ENCODE assay signal across 8 mouse cellular contexts in the genomic region with DNA sequence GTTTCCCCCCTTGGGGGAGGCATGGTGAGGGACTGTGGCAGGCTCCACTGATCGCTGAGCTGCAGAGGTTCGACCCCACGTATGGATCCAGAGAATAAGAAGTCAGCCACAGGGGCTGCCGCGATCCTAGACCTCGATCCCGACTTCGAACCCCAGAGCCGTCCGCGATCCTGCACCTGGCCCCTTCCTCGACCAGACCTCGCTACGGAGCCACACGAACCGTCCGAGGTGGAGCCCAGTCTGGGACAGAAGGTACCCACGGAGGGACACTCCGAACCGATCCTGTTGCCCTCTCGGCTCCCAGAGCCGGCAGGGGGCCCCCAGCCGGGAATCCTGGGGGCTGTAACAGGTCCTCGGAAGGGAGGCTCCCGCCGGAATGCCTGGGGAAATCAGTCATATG. TPM values are rescaled to one million over a fixed set of nuclear protein-coding genes. Genes with fewer than 3 reads are reported as not detected.
DNase-seq lines count a peak whose midpoint lies in the region; ATAC-seq and TF ChIP-seq lines count a peak whose summit lies in the region.

No protein-coding gene starts in this region.

- H3K27ac ChIP-seq in heart, embryonic 10.5 days = peak overlapping the region; percentile 86
- H3K27ac ChIP-seq in forebrain, embryonic 12.5 days = no peak overlapping the region
- H3K27ac ChIP-seq in limb, embryonic 10.5 days = peak overlapping the region; percentile 89

- H3K4me1 ChIP-seq in heart, embryonic 10.5 days = peaks cover 9% of the 10 kb centered on the region; the same call in 1 of the 2 replicates
- peaks cover 9% of the 10 kb centered on the region for H3K4me1 ChIP-seq in forebrain, embryonic 12.5 days
- H3K4me1 ChIP-seq in limb, embryonic 10.5 days = peaks cover 12% of the 10 kb centered on the region

- 16% methylated on average over 26 of the region's 26 CpGs for WGBS in heart, embryonic 10.5 days
- 20% methylated on average over 26 of the region's 26 CpGs for WGBS in forebrain, embryonic 12.5 days
- 10% methylated on average over 26 of the region's 26 CpGs for WGBS in limb, embryonic 10.5 days

- H3K4me3 ChIP-seq in heart, embryonic 10.5 days = peak overlapping the region; percentile 66
- H3K4me3 ChIP-seq in forebrain, embryonic 12.5 days (replicated peaks) = peak overlapping the region; percentile 51
- peak overlapping the region; percentile 66 for H3K4me3 ChIP-seq in limb, embryonic 10.5 days
- H3K4me3 ChIP-seq in myocyte = peak overlapping the region; percentile 55

- H3K4me2 ChIP-seq in forebrain, embryonic 12.5 days = peak overlapping the region; percentile 69
- peak overlapping the region; percentile 74 for H3K4me2 ChIP-seq in myocyte (ENCODE audit: low read depth)

- H3K9me3 ChIP-seq in heart, embryonic 10.5 days = no peaks in the 10 kb centered on the region
- H3K9me3 ChIP-seq in forebrain, embryonic 12.5 days = no peaks in the 10 kb centered on the region
- H3K9me3 ChIP-seq in limb, embryonic 10.5 days (replicated peaks) = no peaks in the 10 kb centered on the region

- peaks cover 9% of the 10 kb centered on the region; the same call in 1 of the 2 replicates for H3K27me3 ChIP-seq in heart, embryonic 10.5 days (ENCODE audit: insufficient read depth, poor library complexity, severe bottlenecking)
- H3K27me3 ChIP-seq in forebrain, embryonic 12.5 days = peaks cover 8% of the 10 kb centered on the region; the same call in 1 of the 2 replicates
- H3K27me3 ChIP-seq in limb, embryonic 10.5 days (ENCODE audit: low read depth, poor library complexity, severe bottlenecking) = peaks cover 66% of the 10 kb centered on the region
- no peaks in the 10 kb centered on the region for H3K27me3 ChIP-seq in myocyte (ENCODE audit: control insufficient read depth, insufficient read depth, insufficient read length)

- H3K79me2 ChIP-seq in myocyte (ENCODE audit: control insufficient read depth, insufficient read depth) = no peaks in the 10 kb centered on the region

- peak overlapping the region; percentile 61 for H3K9ac ChIP-seq in forebrain, embryonic 12.5 days

- peak; percentile 74 for DNase-seq in heart, embryonic 10.5 days (ENCODE audit: low spot score)
- no peak for DNase-seq in heart, adult 8-10 months (ENCODE audit: low spot score)
- DNase-seq in Muller cell, postnatal 12 days (ENCODE audit: inconsistent ontology term) = peak; percentile 16
- no peak for DNase-seq in limb, embryonic 10.5 days (ENCODE audit: low spot score)
- no peak for DNase-seq in urinary bladder, postnatal 25 days (ENCODE audit: low spot score)
- DNase-seq in cerebellum, adult 11 months = no peak

- no peak for TF ChIP-seq POLR2A in myocyte (IDR thresholded peaks at IDR 0.05; ENCODE audit: insufficient read length, low read depth)

- ATAC-seq in forebrain, embryonic 12.5 days (ENCODE audit: low FRiP score) = peak; percentile 33; the same call in 1 of the 2 replicates

- peaks cover 8% of the 10 kb centered on the region for H3K36me3 ChIP-seq in heart, embryonic 10.5 days
- 0 out of 2 replicates have a peak, but pooled peaks cover 5% of the 10 kb centered on the region for H3K36me3 ChIP-seq in forebrain, embryonic 12.5 days (replicated peaks)
- peaks cover 20% of the 10 kb centered on the region for H3K36me3 ChIP-seq in limb, embryonic 10.5 days
- no peaks in the 10 kb centered on the region for H3K36me3 ChIP-seq in myocyte (ENCODE audit: control insufficient read depth, insufficient read depth)

- no peak overlapping the region for H3ac ChIP-seq in myocyte (ENCODE audit: control insufficient read depth, insufficient read length)

TF ChIP-seq in myocyte, 11 proteins besides CTCF, POLR2A, EP300 and RAD21:
- TF ChIP-seq TCF12 (IDR thresholded peaks at IDR 0.05; ENCODE audit: insufficient read depth, poor library complexity, severe bottlenecking) = no peak
- no peak for TF ChIP-seq E2F4 (IDR thresholded peaks at IDR 0.05; ENCODE audit: insufficient read depth)
- no peak for TF ChIP-seq MAX (IDR thresholded peaks at IDR 0.05; ENCODE audit: low read depth)
- TF ChIP-seq TCF3 (IDR thresholded peaks at IDR 0.05; ENCODE audit: insufficient read length, low read depth) = no peak
- TF ChIP-seq MYOG (IDR thresholded peaks at IDR 0.05; ENCODE audit: control insufficient read depth in 1 of 3, insufficient read depth in 1 of 3, insufficient read length in 2 of 3, low read depth in 2 of 3) = no peak
- no peak for TF ChIP-seq SRF (IDR thresholded peaks at IDR 0.05; ENCODE audit: control insufficient read depth, insufficient read length, low read depth)
- no peak for TF ChIP-seq POLR2AphosphoS2 (IDR thresholded peaks at IDR 0.05; ENCODE audit: insufficient read length, low read depth)
- TF ChIP-seq USF1 (IDR thresholded peaks at IDR 0.05; ENCODE audit: low read depth) = no peak
- no peak for TF ChIP-seq MYOD1 (IDR thresholded peaks at IDR 0.05; ENCODE audit: control insufficient read depth in 1 of 3, insufficient read length in 2 of 3, low read depth in 2 of 3)
- TF ChIP-seq CEBPB (IDR thresholded peaks at IDR 0.05; ENCODE audit: insufficient read depth, poor library complexity, severe bottlenecking) = no peak
- no peak for TF ChIP-seq REST (IDR thresholded peaks at IDR 0.05; ENCODE audit: insufficient read depth, insufficient read length)

RNA-seq across cellular contexts. Expression of a gene that starts 0.4 kb away (rescaled TPM):
- 2.4 and 2.6 TPM in 2 replicates for polyA plus RNA-seq in heart, embryonic 10.5 days (2016; fragmentation: Nextera tagmentation; extraction: Ambion mirVana)
- 10 to 100 TPM; 59.7 to 68.9 (median 64.1) TPM for total RNA-seq in heart, adult 8-10 months (2022)
- 1.3 and 1.9 TPM in 2 replicates for polyA plus RNA-seq in forebrain, embryonic 12.5 days (2016; fragmentation: Nextera tagmentation; extraction: Ambion mirVana)
- polyA plus RNA-seq in limb, embryonic 10.5 days (2016; fragmentation: Nextera tagmentation; extraction: Ambion mirVana) = 3.7 and 4.7 TPM in 2 replicates
- polyA plus RNA-seq in myocyte (2012; fragmentation: generic; extraction: Trizol) = 20.0 TPM

RNA-seq across cellular contexts. Expression of a gene that starts 9.1 kb away (rescaled TPM):
- polyA plus RNA-seq in heart, embryonic 10.5 days (2016; fragmentation: Nextera tagmentation; extraction: Ambion mirVana) = not detected in 2 replicates
- not detected for total RNA-seq in heart, adult 8-10 months (2022)
- not detected in 2 replicates for polyA plus RNA-seq in forebrain, embryonic 12.5 days (2016; fragmentation: Nextera tagmentation; extraction: Ambion mirVana)
- polyA plus RNA-seq in limb, embryonic 10.5 days (2016; fragmentation: Nextera tagmentation; extraction: Ambion mirVana) = not detected in 2 replicates
- not detected for polyA plus RNA-seq in myocyte (2012; fragmentation: generic; extraction: Trizol)

RNA-seq across cellular contexts. Expression of a gene that starts 13.3 kb away (rescaled TPM):
- polyA plus RNA-seq in heart, embryonic 10.5 days (2016; fragmentation: Nextera tagmentation; extraction: Ambion mirVana) = 12.5 and 13.2 TPM in 2 replicates
- total RNA-seq in heart, adult 8-10 months (2022) = 10 to 100 TPM in 2 of 4 experiments, 1 to 10 TPM in 2; 7.0 to 10.2 (median 9.4) TPM
- polyA plus RNA-seq in forebrain, embryonic 12.5 days (2016; fragmentation: Nextera tagmentation; extraction: Ambion mirVana) = 2.0 TPM in 2 replicates
- 4.8 and 4.9 TPM in 2 replicates for polyA plus RNA-seq in limb, embryonic 10.5 days (2016; fragmentation: Nextera tagmentation; extraction: Ambion mirVana)
- 4.5 TPM for polyA plus RNA-seq in myocyte (2012; fragmentation: generic; extraction: Trizol)

RNA-seq across cellular contexts. Expression of a gene that starts 14.1 kb away (rescaled TPM):
- not detected in 2 replicates for polyA plus RNA-seq in heart, embryonic 10.5 days (2016; fragmentation: Nextera tagmentation; extraction: Ambion mirVana)
- total RNA-seq in heart, adult 8-10 months (2022) = not detected
- not detected in 2 replicates for polyA plus RNA-seq in forebrain, embryonic 12.5 days (2016; fragmentation: Nextera tagmentation; extraction: Ambion mirVana)
- polyA plus RNA-seq in limb, embryonic 10.5 days (2016; fragmentation: Nextera tagmentation; extraction: Ambion mirVana) = not detected in 2 replicates
- polyA plus RNA-seq in myocyte (2012; fragmentation: generic; extraction: Trizol) = not detected

RNA-seq across cellular contexts. Expression of a gene that starts 19.1 kb away (rescaled TPM):
- polyA plus RNA-seq in heart, embryonic 10.5 days (2016; fragmentation: Nextera tagmentation; extraction: Ambion mirVana) = 29.4 and 29.7 TPM in 2 replicates
- 10 to 100 TPM; 15.7 to 20.3 (median 19.5) TPM for total RNA-seq in heart, adult 8-10 months (2022)
- polyA plus RNA-seq in forebrain, embryonic 12.5 days (2016; fragmentation: Nextera tagmentation; extraction: Ambion mirVana) = 42.0 and 43.1 TPM in 2 replicates
- polyA plus RNA-seq in limb, embryonic 10.5 days (2016; fragmentation: Nextera tagmentation; extraction: Ambion mirVana) = 35.9 and 42.9 TPM in 2 replicates
- 29.6 TPM for polyA plus RNA-seq in myocyte (2012; fragmentation: generic; extraction: Trizol)

Comparison
In these comparisons a context has a peak if more than half of its experiments do, and no peak if none do; other contexts are left out.
1. DNase-seq: peak in heart, embryonic 10.5 days (single experiment) and Muller cell, postnatal 12 days (single experiment); none in heart, adult 8-10 months (single experiment), limb, embryonic 10.5 days (single experiment), urinary bladder, postnatal 25 days (single experiment) and cerebellum, adult 11 months (single experiment).
2. Peak in every context shown above with its lines, with median percentiles within 50 percentile points of each other: H3K4me3 ChIP-seq.